Mouse (Mus musculus): ENCODE data around the gene Kdm4d. TPM values are rescaled to one million over a fixed set of nuclear protein-coding genes. Genes with fewer than 3 reads are reported as not detected.

Kdm4d gene
- polyA plus RNA-seq, 1 experiment from 2014 or later, result 0.32 TPM

Other genes starting within 250 kb of the Kdm4d start
- gene Sesn3, start 225.4 kb downstream of the Kdm4d start, polyA plus RNA-seq (2016; fragmentation: Nextera tagmentation; extraction: Ambion mirVana), result 19.7 and 24.3 TPM in 2 replicates
- gene Endod1, start 119.0 kb downstream of the Kdm4d start, polyA plus RNA-seq (2016; fragmentation: Nextera tagmentation; extraction: Ambion mirVana), result 9.6 and 11.7 TPM in 2 replicates
- gene Cwc15, start 135 bp upstream of the Kdm4d start, polyA plus RNA-seq (2016; fragmentation: Nextera tagmentation; extraction: Ambion mirVana), result 171 and 185 TPM in 2 replicates
- gene Amotl1, start 144.6 kb upstream of the Kdm4d start, polyA plus RNA-seq (2016; fragmentation: Nextera tagmentation; extraction: Ambion mirVana), result 13.5 and 13.8 TPM in 2 replicates
- gene Piwil4, start 240.3 kb upstream of the Kdm4d start, polyA plus RNA-seq (2016; fragmentation: Nextera tagmentation; extraction: Ambion mirVana), result 0.57 and 0.61 TPM in 2 replicates